Mouse (Mus musculus) CH12.LX (cell line): ENCODE measurements around the gene Tnrc6b. TPM values are rescaled to one million over a fixed set of nuclear protein-coding genes. Genes with fewer than 3 reads are reported as not detected.

Experiments used
- DNase-seq: peaks from one replicate; pipeline ENCODE4 v3.0.0-alpha.2; 2013; ENCODE audit errors: extremely low read depth
- H3K27ac ChIP-seq: 2 replicates; pipeline ENCODE4 v1.5.1; 2012; ENCODE audit warnings: low read depth, mild to moderate bottlenecking, control low read depth, moderate library complexity; ENCODE audit not compliant: insufficient read depth
- H3K27me3 ChIP-seq: replicated peaks from 2 replicates; pipeline ENCODE3; 2012; ENCODE audit warnings: inconsistent platforms
- H3K36me3 ChIP-seq, 2 experiments: replicated peaks in 1 of 2; 2 replicates each; pipeline versions ENCODE3 to v1.6.1; 2012; ENCODE audit warnings: inconsistent platforms in 1 of 2, low read length in 1 of 2, mild to moderate bottlenecking in 1 of 2, mixed read lengths in 1 of 2, moderate library complexity in 1 of 2; ENCODE audit not compliant: control insufficient read depth in 1 of 2, insufficient read depth in 1 of 2
- H3K4me1 ChIP-seq, 2 experiments: 2 replicates each; pipeline ENCODE4 v1.6.1; 2012; ENCODE audit warnings: inconsistent platforms in 1 of 2, moderate library complexity in 1 of 2; ENCODE audit not compliant: insufficient read depth in 2 of 2, control insufficient read depth in 1 of 2
- H3K4me2 ChIP-seq: 2 replicates; pipeline ENCODE4 v1.6.1; 2012; ENCODE audit warnings: low read depth, mild to moderate bottlenecking, control low read depth; ENCODE audit not compliant: poor library complexity, insufficient read depth, severe bottlenecking
- H3K4me3 ChIP-seq, 3 experiments: fragments of 150-350 bp in 1 of 3; sonication (generic) in 1 of 3; replicated peaks in 1 of 3; 2 replicates each; pipeline versions ENCODE3 to v1.5.1; 2011 to 2012; ENCODE audit warnings: low read depth in 2 of 3, low read length in 2 of 3, mild to moderate bottlenecking in 2 of 3, moderate library complexity in 2 of 3, control low read depth in 1 of 3, improper control_type of control experiment in 1 of 3, inconsistent platforms in 1 of 3, mixed read lengths in 1 of 3; ENCODE audit not compliant: poor library complexity in 1 of 3
- H3K79me2 ChIP-seq: replicated peaks from 2 replicates; pipeline ENCODE4 v1.6.1; 2012; ENCODE audit warnings: mild to moderate bottlenecking, moderate library complexity; ENCODE audit not compliant: control insufficient read depth, poor library complexity, insufficient read depth, severe bottlenecking; ENCODE audit errors: extremely low read depth
- H3K9ac ChIP-seq: 2 replicates; pipeline ENCODE4 v1.6.1; 2012; ENCODE audit warnings: low read depth, mild to moderate bottlenecking, control low read depth, moderate library complexity; ENCODE audit not compliant: insufficient read depth
- H3K9me3 ChIP-seq: replicated peaks from 2 replicates; pipeline ENCODE3; 2012; ENCODE audit warnings: low read length, inconsistent platforms, mixed read lengths
- BHLHE40 ChIP-seq: IDR thresholded peaks from 2 replicates; pipeline ENCODE4 v1.6.1; 2011; ENCODE audit warnings: mild to moderate bottlenecking, low read depth, low read length, improper control_type of control experiment
- CHD1 ChIP-seq: IDR thresholded peaks from 2 replicates; pipeline ENCODE4 v1.6.1; 2012; ENCODE audit warnings: low read depth, low read length, improper control_type of control experiment, inconsistent platforms
- E2F4 ChIP-seq: IDR thresholded peaks from 2 replicates; pipeline ENCODE4 v1.6.1; 2011; ENCODE audit warnings: low read depth, low read length, improper control_type of control experiment; ENCODE audit not compliant: insufficient replicate concordance
- GABPA ChIP-seq: IDR thresholded peaks from 2 replicates; pipeline ENCODE4 v1.6.1; 2012; ENCODE audit warnings: low read depth, low read length, improper control_type of control experiment, inconsistent platforms; ENCODE audit not compliant: insufficient replicate concordance
- HCFC1 ChIP-seq: IDR thresholded peaks from 2 replicates; pipeline ENCODE4 v1.6.1; 2012; ENCODE audit warnings: low read depth, mild to moderate bottlenecking, inconsistent platforms, low read length, improper control_type of control experiment
- JUN ChIP-seq: IDR thresholded peaks from 2 replicates; pipeline ENCODE4 v1.6.1; 2011; ENCODE audit warnings: low read depth, mild to moderate bottlenecking, low read length, improper control_type of control experiment, moderate library complexity; ENCODE audit not compliant: insufficient read depth
- KAT2A ChIP-seq: IDR thresholded peaks from 2 replicates; pipeline ENCODE4 v1.6.1; 2012; ENCODE audit warnings: low read length, improper control_type of control experiment, inconsistent platforms; ENCODE audit not compliant: insufficient replicate concordance
- MAFK ChIP-seq: IDR thresholded peaks from 2 replicates; pipeline ENCODE4 v1.6.1; 2011; ENCODE audit warnings: low read length, improper control_type of control experiment; ENCODE audit not compliant: insufficient replicate concordance
- MAX ChIP-seq: IDR thresholded peaks from 2 replicates; pipeline ENCODE4 v1.6.1; 2011; ENCODE audit warnings: low read length, improper control_type of control experiment
- MEF2A ChIP-seq: IDR thresholded peaks from 2 replicates; pipeline ENCODE4 v1.6.1; 2014; ENCODE audit warnings: low read depth, mild to moderate bottlenecking, inconsistent platforms, low read length, improper control_type of control experiment, borderline replicate concordance
- MXI1 ChIP-seq: IDR thresholded peaks from 2 replicates; pipeline ENCODE4 v1.6.1; 2011; ENCODE audit warnings: mild to moderate bottlenecking, low read depth, low read length, improper control_type of control experiment
- MYC ChIP-seq: IDR thresholded peaks from 2 replicates; pipeline ENCODE4 v1.6.1; 2011; ENCODE audit warnings: low read depth, mild to moderate bottlenecking, improper control_type of control experiment, low read length
- NELFE ChIP-seq: IDR thresholded peaks from 2 replicates; pipeline ENCODE4 v1.6.1; 2011; ENCODE audit warnings: low read depth, low read length, improper control_type of control experiment
- PAX5 ChIP-seq: IDR thresholded peaks from 2 replicates; pipeline ENCODE4 v1.6.1; 2012; ENCODE audit warnings: low read length, inconsistent platforms, mixed read lengths
- POLR2AphosphoS2 ChIP-seq: IDR thresholded peaks from 2 replicates; pipeline ENCODE4 v1.6.1; 2011; ENCODE audit warnings: low read depth, low read length, improper control_type of control experiment
- SIN3A ChIP-seq: IDR thresholded peaks from 2 replicates; pipeline ENCODE4 v1.6.1; 2012; ENCODE audit warnings: low read length, improper control_type of control experiment, inconsistent platforms
- TBP ChIP-seq: conservative IDR thresholded peaks from 2 replicates; pipeline ENCODE4 v1.6.1; 2011; ENCODE audit warnings: low read depth, low read length, improper control_type of control experiment
- ZC3H11A ChIP-seq: IDR thresholded peaks from 2 replicates; pipeline ENCODE4 v1.6.1; 2012; ENCODE audit warnings: low read depth, mild to moderate bottlenecking, inconsistent platforms, low read length, improper control_type of control experiment
- ZKSCAN1 ChIP-seq: IDR thresholded peaks from 2 replicates; pipeline ENCODE4 v1.6.1; 2012; ENCODE audit warnings: low read depth, inconsistent platforms, low read length, improper control_type of control experiment, borderline replicate concordance
- ZMIZ1 ChIP-seq: IDR thresholded peaks from 2 replicates; pipeline ENCODE4 v1.6.1; 2012; ENCODE audit warnings: low read depth, mild to moderate bottlenecking, inconsistent platforms, low read length, improper control_type of control experiment
- ZNF384 ChIP-seq: IDR thresholded peaks from 2 replicates; pipeline ENCODE4 v1.6.1; 2012; ENCODE audit warnings: low read depth, low read length, improper control_type of control experiment, inconsistent platforms
- dilution Hi-C: fragments of 300-500 bp; cut with MboI; formaldehyde crosslinking; loops from 2 replicates; pipeline ENCODE4 v1.14.3; 2020; ENCODE audit warnings: low sequenced_read_pairs; ENCODE audit not compliant: extremely low pct_unique_long_range_greater_than_20kb, extremely low pct_ligation_motif_present
- in situ Hi-C: fragments of 300-500 bp; cut with MboI; formaldehyde crosslinking; loops from 3 replicates; pipeline ENCODE4 v1.14.3; 2019; ENCODE audit warnings: low sequenced_read_pairs, low pct_ligation_motif_present, low pct_unique_long_range_greater_than_20kb, mixed read lengths
- polyA plus RNA-seq: library from polyadenylated mRNA; unstranded; fragments of >175 nt; gene quantifications from 2 replicates; pipeline ENCODE4 v1.2.1, GENCODE M21; 2012; ENCODE audit warnings: low read depth; ENCODE audit not compliant: insufficient read length
- total RNA-seq, 2 experiments: library from RNA; depleted of rRNA; stranded (reverse); fragments of 300-350 nt in 1 of 2; fragments of >200 nt in 1 of 2; gene quantifications; 2 replicates each; pipeline ENCODE4 v1.2.3; 2012 to 2014

Tnrc6b gene
- total and polyA plus RNA-seq, 3 experiments: 6.0 to 17.1 (median 16.1) TPM

DNA sequence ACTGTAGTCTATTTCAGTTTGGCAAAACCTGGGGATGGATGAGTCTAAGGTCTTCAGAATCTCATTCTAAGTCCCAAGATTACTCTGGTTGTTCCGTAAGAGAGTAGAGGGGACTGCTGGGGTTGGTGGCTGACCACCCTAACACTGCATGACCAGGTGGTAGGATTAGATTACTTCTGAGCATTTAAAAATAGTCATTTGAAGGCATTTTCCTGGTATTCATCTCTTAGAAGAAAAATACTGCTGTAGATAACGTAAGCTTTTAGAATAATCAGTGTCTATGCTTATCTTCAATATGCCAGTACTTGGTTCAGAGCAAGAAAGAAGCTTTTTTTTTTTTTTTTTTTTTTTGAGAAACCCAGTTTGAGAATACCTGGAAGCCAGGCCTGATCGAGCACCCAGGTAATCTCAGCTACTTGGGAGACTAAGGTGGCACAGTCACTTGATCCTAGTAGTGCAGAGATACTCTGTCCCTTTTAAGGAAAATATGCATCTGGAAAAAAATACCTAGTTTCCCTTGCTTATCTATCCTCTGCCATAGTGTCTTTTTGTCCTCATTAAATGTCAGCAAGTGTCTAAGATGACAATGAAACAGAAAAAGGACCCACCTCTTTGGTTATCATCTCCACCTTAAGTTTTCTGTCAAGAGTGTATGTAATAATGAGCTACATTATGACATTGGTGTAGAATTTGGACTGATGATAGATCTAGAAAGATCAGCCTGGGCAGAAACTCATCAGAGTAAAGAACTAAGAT lies 33.7 kb downstream of the Tnrc6b start:
- TF ChIP-seq TBP (no peak), ZNF384 (peak; percentile 58; the same call in 1 of the 2 replicates)
- in situ Hi-C loops (loop anchor here (5.0 kb wide), 1 partner anchor 32 kb away; no protein-coding TSS in a partner anchor), dilution Hi-C loops (no loop called here)
- no peak for DNase-seq
- Histone ChIP-seq H3K36me3 (peaks cover 8 to 18% of the 10 kb centered on the region in 2 experiments), H3K4me3 (peak overlapping the region in 2 of 3 experiments; percentile 41 to 53), H3K9me3 (no peaks in the 10 kb centered on the region), H3K27me3 (no peaks in the 10 kb centered on the region), H3K4me2 (peak overlapping the region; percentile 73; the same call in 1 of the 2 replicates), H3K27ac (no peak overlapping the region), H3K79me2 (peaks cover 32% of the 10 kb centered on the region), H3K9ac (peak overlapping the region; percentile 78), H3K4me1 (peaks cover 18 to 56% of the 10 kb centered on the region in 2 experiments)

DNA sequence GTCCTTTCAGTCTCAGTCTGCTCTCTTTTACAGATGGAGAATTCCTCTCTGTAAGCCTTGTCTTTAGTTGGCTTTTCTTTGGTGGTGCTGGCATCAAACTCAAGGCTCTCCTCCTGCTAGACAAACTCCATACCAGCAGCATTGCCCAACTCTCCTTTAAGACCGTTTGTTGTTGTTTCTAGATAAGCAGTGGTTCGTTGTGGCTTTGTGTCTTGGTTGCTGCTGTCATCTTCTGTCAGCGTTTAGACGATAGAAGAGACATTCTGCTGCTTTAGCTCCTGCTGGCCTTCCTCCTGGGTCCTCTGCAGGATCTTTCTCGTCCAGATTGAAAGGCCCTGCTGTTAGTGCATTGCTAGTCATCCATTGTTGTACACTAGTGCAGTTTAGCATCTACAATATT lies 37.9 kb downstream of the Tnrc6b start:
- no peak overlapping the region for H3K27ac ChIP-seq

DNA sequence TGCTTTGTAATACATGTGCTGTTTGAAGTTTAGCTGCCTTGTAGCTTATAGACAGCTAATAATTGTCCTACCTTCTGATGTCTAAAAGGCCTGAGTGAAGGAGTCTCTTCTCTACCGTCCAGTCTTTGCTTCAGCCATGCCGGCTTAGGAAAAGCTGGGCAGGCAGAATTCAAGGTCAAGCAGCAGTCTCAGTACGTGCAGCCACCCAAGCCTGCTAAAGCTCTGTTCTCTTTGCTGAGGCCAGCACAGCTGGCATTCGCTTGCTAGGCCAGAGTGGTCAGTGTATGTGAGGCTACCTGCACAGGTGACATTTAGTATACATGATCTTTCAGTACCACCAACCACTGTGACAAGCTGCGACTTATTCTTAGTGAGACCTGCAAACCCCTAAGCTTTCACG lies 42.2 kb downstream of the Tnrc6b start:
- Histone ChIP-seq H3K36me3 (peaks cover 27 to 64% of the 10 kb centered on the region in 2 experiments), H3K27ac (no peak overlapping the region), H3K9me3 (no peaks in the 10 kb centered on the region), H3K27me3 (no peaks in the 10 kb centered on the region), H3K9ac (no peak overlapping the region), H3K4me1 (no peaks in the 10 kb centered on the region), H3K4me2 (no peak overlapping the region), H3K4me3 (no peak overlapping the region), H3K79me2 (peaks cover 4% of the 10 kb centered on the region)
- DNase-seq: no peak
- TF ChIP-seq ZKSCAN1: no peak
- no peak for TF ChIP-seq MXI1
- TF ChIP-seq NELFE: no peak
- no peak for TF ChIP-seq CHD1
- TF ChIP-seq BHLHE40: no peak
- TF ChIP-seq MAX: no peak
- in situ Hi-C loops (no loop called here), dilution Hi-C loops (no loop called here)

More for the DNA sequence above, 37.9 kb downstream of the Tnrc6b start:
- in situ Hi-C loops: no loop called here
- Histone ChIP-seq H3K9me3 (no peaks in the 10 kb centered on the region), H3K9ac (no peak overlapping the region), H3K4me1 (peaks cover 9 to 29% of the 10 kb centered on the region in 2 experiments; a peak in 2 of 4 replicates), H3K36me3 (peaks cover 13 to 41% of the 10 kb centered on the region in 2 experiments), H3K79me2 (peaks cover 30% of the 10 kb centered on the region), H3K4me2 (no peak overlapping the region), H3K27me3 (no peaks in the 10 kb centered on the region), H3K4me3 (no peak overlapping the region)
- TF ChIP-seq E2F4 (no peak), TBP (no peak), HCFC1 (no peak), MEF2A (no peak), ZMIZ1 (no peak), JUN (no peak), ZC3H11A (no peak), POLR2AphosphoS2 (no peak), KAT2A (no peak), PAX5 (no peak), SIN3A (no peak), MAFK (no peak), GABPA (no peak), MYC (no peak)
- dilution Hi-C loops: no loop called here
- no peak for DNase-seq
